Mouse (Mus musculus): ENCODE measurements around the gene Ing2. TPM values are rescaled to one million over a fixed set of nuclear protein-coding genes. Genes with fewer than 3 reads are reported as not detected.
A peak's percentile ranks its signal among the peaks of the same experiment; 100 is the strongest.

The Ing2 gene
- polyA plus RNA-seq, 1 experiment from 2014 or later: 8.6 TPM

DNA sequence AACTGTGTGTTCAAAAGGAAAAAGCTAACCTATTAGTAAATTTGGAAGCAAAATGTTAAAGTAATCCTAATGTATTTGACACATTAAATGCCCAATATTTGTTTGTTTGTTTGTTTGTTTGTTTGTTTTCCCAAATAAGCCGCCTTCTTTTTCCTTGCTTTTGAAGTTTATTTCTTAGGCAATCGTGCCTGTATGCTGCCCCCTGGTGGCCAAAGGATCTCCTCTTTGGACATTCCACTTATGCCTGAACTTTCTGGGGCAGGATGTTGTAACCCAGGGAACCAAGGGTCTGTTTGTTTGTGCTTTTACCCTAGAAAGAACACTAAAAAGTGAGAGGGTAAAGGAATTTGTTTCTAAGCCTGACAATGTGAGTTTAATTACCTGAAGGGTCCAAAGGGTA, 17.8 kb upstream of the Ing2 start:
- Histone ChIP-seq H3K9ac (no peak overlapping the region), H3K4me2 (no peak overlapping the region), H3K36me3 (no peaks in the 10 kb centered on the region), H3K4me1 (replicated peaks) (0 out of 2 replicates have a peak, but pooled peaks cover 10% of the 10 kb centered on the region), H3K27me3 (no peaks in the 10 kb centered on the region), H3K27ac (no peak overlapping the region), H3K9me3 (replicated peaks) (no peaks in the 10 kb centered on the region), H3K4me3 (replicated peaks) (no peak overlapping the region)
- ATAC-seq (ENCODE audit: low read depth) (no peak), DNase-seq (peak; percentile 43)
- WGBS (ENCODE audit: insufficient replicate concordance): 16% methylated on average over 2 of the region's 2 CpGs

DNA sequence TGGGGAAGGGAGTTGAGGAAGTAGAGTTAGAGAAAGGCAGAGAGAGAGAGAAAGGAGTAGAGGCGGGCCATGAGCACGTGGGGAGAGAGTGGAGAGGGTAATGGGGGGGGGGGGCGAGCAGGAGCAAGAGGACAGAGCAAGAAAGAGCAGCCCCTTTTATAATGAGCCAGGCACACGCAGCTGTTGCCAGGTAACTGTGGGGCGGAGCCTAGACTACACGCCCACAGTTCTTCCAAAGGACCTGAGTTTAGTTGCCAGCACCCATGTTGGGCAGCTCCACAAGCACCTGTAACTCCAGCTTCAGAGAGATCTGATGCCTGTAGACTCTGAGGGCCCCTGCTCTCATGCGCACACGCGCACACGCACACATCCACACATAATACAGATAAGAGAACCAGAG, 16.5 kb upstream of the Ing2 start:
- no peaks in the 10 kb centered on the region for H3K36me3 ChIP-seq
- no peak overlapping the region for H3K4me3 ChIP-seq (replicated peaks)
- ATAC-seq (ENCODE audit: low read depth) (no peak), DNase-seq (no peak)
- no peak overlapping the region for H3K27ac ChIP-seq
- no peaks in the 10 kb centered on the region for H3K27me3 ChIP-seq
- H3K9me3 ChIP-seq (replicated peaks): no peaks in the 10 kb centered on the region
- H3K4me2 ChIP-seq: no peak overlapping the region
- H3K9ac ChIP-seq: no peak overlapping the region
- WGBS (ENCODE audit: insufficient replicate concordance): 80% methylated on average over 10 of the region's 10 CpGs
- H3K4me1 ChIP-seq (replicated peaks): 0 out of 2 replicates have a peak, but pooled peaks cover 10% of the 10 kb centered on the region

DNA sequence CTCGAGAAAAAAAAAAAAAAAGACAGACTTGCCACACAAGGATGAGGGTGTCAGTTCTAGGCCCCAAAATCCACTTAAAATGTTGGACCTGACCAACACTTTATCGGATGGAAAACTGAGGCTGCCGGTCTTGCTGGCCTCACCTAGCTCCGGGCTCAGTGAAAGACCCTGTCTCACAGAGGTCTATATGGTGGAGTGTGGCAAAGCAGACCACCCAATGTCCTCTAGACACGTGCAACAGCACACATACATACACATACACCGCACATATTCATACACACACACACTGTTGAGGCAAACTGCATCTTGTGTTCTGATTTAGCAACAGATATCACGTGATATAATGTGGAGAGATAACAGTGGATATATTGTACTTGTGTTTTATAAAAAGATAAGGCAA, 15.9 kb upstream of the Ing2 start:
- ATAC-seq (ENCODE audit: low read depth) (no peak), DNase-seq (no peak)
- Histone ChIP-seq H3K27ac (no peak overlapping the region), H3K4me1 (replicated peaks) (0 out of 2 replicates have a peak, but pooled peaks cover 10% of the 10 kb centered on the region), H3K9me3 (replicated peaks) (no peaks in the 10 kb centered on the region), H3K9ac (no peak overlapping the region), H3K4me2 (peak overlapping the region; percentile 59; the same call in 1 of the 2 replicates), H3K27me3 (no peaks in the 10 kb centered on the region), H3K4me3 (replicated peaks) (no peak overlapping the region), H3K36me3 (no peaks in the 10 kb centered on the region)
- WGBS (ENCODE audit: insufficient replicate concordance): 57% methylated on average over 7 of the region's 7 CpGs

DNA sequence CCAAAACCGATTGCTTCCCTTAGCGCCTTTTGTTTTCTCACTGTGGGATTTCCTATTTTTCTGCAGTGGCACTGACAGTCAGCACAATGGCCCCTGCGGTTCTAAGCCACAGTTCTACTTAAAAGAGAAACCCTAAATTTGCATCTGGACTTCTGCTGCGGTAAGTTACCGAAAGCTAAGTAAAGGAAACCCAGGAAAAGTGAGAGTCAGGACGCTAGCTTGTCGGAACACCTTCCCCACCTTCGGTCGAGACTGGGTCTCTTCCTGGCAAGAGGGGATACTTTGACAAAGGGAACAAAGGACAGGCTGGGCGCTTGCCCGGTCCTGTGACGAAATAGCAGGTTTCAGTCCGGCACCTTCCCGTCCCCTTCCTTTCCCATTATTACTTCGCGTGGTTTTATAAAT, 15.3 kb upstream of the Ing2 start:
- WGBS (ENCODE audit: insufficient replicate concordance): 11% methylated on average over 16 of the region's 16 CpGs
- Histone ChIP-seq H3K27me3 (no peaks in the 10 kb centered on the region), H3K27ac (no peak overlapping the region; the same call in 1 of the 2 replicates), H3K9me3 (replicated peaks) (no peaks in the 10 kb centered on the region), H3K36me3 (no peaks in the 10 kb centered on the region), H3K9ac (peak overlapping the region; percentile 51), H3K4me2 (peak overlapping the region; percentile 59), H3K4me1 (replicated peaks) (0 out of 2 replicates have a peak, but pooled peaks cover 10% of the 10 kb centered on the region), H3K4me3 (replicated peaks) (peak overlapping the region; percentile 31)
- DNase-seq (no peak), ATAC-seq (ENCODE audit: low read depth) (no peak)

DNA sequence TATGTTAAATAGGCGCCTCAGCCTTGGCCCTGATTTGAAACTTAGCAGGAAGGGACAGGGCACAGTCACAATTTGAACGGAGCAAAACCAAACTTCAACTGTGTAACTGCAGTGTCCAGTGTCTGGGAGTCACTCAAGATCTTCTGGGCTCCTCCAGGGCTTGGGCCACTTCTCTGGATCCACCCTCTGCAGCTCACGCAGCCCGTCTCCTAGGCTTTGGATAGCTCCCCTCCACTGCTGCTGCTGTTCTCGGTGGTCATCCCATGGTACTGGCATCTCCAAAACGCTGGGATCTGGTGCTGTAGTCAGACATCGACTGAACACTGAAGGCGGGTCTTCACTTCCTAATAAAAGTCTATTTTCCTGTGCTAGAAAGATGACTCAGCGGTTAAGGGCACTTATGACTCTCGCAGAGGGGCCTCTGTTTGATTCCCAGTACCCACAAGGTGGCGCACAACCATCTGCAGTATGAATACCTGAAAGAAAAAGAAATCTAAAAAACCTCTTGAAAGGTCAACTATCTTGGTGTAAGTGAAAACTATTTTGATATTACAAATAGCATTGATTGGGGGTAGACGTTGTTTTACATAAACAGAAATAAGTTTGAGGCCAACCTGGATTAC, 14.5 kb upstream of the Ing2 start:
- peak; percentile 57 for ATAC-seq (ENCODE audit: low read depth)
- no peaks in the 10 kb centered on the region for H3K9me3 ChIP-seq (replicated peaks)

DNA sequence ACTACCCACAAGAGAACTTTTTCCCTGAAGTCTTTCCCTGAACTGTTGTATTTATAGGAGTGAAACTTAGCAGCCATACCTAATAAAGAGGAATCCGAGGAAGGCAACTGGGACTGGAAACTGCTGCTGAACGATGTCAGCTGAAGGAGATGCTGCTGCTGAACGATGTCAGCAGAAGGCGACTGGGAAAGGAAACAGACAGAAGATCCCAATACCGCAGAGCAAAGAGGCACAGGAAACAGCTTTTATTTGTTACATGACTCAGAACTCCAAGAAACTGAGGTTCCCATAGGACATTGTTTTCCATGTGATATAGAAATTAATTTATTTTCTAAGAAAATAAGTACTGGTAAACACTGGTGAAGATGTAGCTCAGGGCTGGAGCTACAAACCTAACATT, 9.1 kb upstream of the Ing2 start:
- 25% methylated on average over 5 of the region's 5 CpGs for WGBS (ENCODE audit: insufficient replicate concordance)
- no peaks in the 10 kb centered on the region for H3K9me3 ChIP-seq (replicated peaks)
- no peak overlapping the region for H3K4me2 ChIP-seq
- no peak overlapping the region for H3K27ac ChIP-seq
- no peaks in the 10 kb centered on the region for H3K27me3 ChIP-seq
- H3K36me3 ChIP-seq: peaks cover 2% of the 10 kb centered on the region; the same call in 1 of the 2 replicates
- DNase-seq (no peak), ATAC-seq (ENCODE audit: low read depth) (no peak)
- no peak overlapping the region for H3K9ac ChIP-seq
- no peak overlapping the region for H3K4me3 ChIP-seq (replicated peaks)
- H3K4me1 ChIP-seq (replicated peaks): no peaks in the 10 kb centered on the region

More for the DNA sequence above, 14.5 kb upstream of the Ing2 start:
- H3K27me3 ChIP-seq: no peaks in the 10 kb centered on the region
- DNase-seq: peak; percentile 50
- no peak overlapping the region for H3K4me2 ChIP-seq
- H3K36me3 ChIP-seq: no peaks in the 10 kb centered on the region
- WGBS (ENCODE audit: insufficient replicate concordance): 44% methylated on average over 12 of the region's 12 CpGs
- H3K27ac ChIP-seq: no peak overlapping the region
- H3K4me1 ChIP-seq (replicated peaks): 0 out of 2 replicates have a peak, but pooled peaks cover 10% of the 10 kb centered on the region
- no peak overlapping the region for H3K9ac ChIP-seq
- H3K4me3 ChIP-seq (replicated peaks): no peak overlapping the region

DNA sequence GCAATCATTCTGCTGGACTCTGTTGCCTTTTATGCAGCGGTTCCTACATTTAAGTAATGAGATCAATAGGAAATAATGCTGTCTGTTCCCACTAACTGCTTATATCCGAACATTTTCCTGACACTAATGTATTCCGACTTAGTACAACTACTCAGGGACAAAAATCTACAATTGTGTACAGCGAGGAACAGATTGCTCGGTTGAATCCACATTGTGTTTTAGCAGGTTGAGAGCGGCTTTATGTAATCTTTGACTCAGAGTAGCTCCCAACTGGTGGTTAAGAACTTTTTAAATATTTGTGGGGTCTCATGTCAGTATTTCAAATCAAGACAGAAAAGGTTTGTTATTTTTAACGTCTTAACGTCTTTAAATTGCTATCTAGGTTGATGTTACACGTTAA, 8.6 kb upstream of the Ing2 start:
- Histone ChIP-seq H3K4me3 (replicated peaks) (no peak overlapping the region), H3K9ac (no peak overlapping the region), H3K27me3 (no peaks in the 10 kb centered on the region), H3K36me3 (peaks cover 3% of the 10 kb centered on the region; the same call in 1 of the 2 replicates), H3K27ac (no peak overlapping the region), H3K4me2 (no peak overlapping the region), H3K4me1 (replicated peaks) (no peaks in the 10 kb centered on the region), H3K9me3 (replicated peaks) (no peaks in the 10 kb centered on the region)
- 65% methylated on average over 9 of the region's 9 CpGs for WGBS (ENCODE audit: insufficient replicate concordance)
- DNase-seq (no peak), ATAC-seq (ENCODE audit: low read depth) (no peak)

DNA sequence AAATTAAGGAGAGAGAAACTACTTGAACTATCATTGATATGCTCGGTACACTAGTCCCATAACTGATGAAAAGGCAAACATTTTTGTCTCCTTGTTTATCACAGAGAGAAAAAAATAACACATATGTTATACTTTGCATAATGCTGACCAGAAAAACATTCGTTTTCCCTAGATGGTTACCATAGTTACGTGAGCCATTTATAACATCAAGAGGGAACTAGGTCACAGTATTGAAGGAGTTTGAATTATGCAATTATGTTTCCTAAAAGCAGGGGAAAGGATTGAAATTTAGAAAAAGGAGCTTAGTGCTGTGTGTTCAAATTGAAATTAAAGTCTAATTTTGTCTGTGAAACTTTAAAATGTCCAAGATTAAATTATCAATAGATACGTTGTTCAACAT, 5.0 kb upstream of the Ing2 start:
- 64% methylated on average over 4 of the region's 4 CpGs for whole genome bisulfite sequencing (ENCODE audit: insufficient replicate concordance)
- no peak overlapping the region for H3K9ac ChIP-seq
- H3K4me2 ChIP-seq: no peak overlapping the region
- H3K4me1 ChIP-seq (replicated peaks): peaks cover 13% of the 10 kb centered on the region
- H3K27ac ChIP-seq: no peak overlapping the region
- no peak overlapping the region for H3K4me3 ChIP-seq (replicated peaks)
- ATAC-seq (ENCODE audit: low read depth) (no peak), DNase-seq (no peak)
- no peaks in the 10 kb centered on the region for H3K9me3 ChIP-seq (replicated peaks)
- peaks cover 9% of the 10 kb centered on the region for H3K36me3 ChIP-seq
- H3K27me3 ChIP-seq: no peaks in the 10 kb centered on the region

DNA sequence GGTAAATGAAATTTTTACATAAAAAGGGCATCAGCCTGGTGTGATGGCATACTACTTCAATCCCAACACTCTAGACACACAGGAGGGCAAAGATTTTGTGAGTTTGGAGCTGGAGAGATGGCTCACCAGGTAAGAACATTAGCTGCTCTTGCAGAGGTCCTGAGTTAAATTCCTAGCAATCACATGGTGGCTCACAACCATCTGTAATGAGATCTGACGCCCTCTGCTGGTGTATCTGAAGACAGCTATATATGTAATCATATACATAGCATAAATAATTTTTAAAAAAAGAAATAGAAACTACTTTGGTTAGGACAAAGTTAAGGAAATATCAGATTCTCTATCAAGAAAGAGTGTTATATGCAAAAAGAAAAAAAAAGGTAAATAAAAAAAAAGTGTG, 4.2 kb upstream of the Ing2 start:
- DNase-seq: no peak
- Histone ChIP-seq H3K9me3 (replicated peaks) (no peaks in the 10 kb centered on the region), H3K27ac (no peak overlapping the region), H3K4me2 (no peak overlapping the region), H3K36me3 (peaks cover 9% of the 10 kb centered on the region), H3K4me1 (replicated peaks) (peaks cover 13% of the 10 kb centered on the region), H3K9ac (no peak overlapping the region), H3K27me3 (no peaks in the 10 kb centered on the region), H3K4me3 (replicated peaks) (no peak overlapping the region)
- no peak for ATAC-seq (ENCODE audit: low read depth)
- WGBS (ENCODE audit: insufficient replicate concordance): 50% methylated on average over 1 of the region's 1 CpGs

DNA sequence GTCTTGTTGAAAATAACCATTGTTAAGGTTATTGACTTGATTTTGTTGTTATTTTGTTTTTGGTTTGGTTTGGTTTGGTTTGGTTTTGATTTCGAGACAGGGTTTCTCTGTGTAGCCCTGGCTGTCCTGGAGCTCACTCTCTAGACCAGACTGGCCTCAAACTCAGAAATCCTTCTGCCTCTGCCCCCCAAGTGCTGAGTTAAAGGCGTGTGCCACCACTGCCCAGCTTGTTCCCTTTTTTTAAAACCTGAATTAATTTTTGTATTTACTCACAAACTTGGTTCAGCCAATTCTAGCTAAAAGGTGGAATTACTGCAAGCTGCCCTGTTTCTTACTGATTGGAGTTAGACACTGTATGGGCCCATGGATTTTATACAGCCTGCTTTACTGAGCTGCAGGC, 1.3 kb upstream of the Ing2 start:
- H3K4me2 ChIP-seq: peak overlapping the region; percentile 86
- no peak for DNase-seq
- no peaks in the 10 kb centered on the region for H3K27me3 ChIP-seq
- H3K4me1 ChIP-seq (replicated peaks): peaks cover 22% of the 10 kb centered on the region
- H3K9ac ChIP-seq: peak overlapping the region; percentile 93
- ATAC-seq (ENCODE audit: low read depth): no peak
- peak overlapping the region; percentile 95 for H3K4me3 ChIP-seq (replicated peaks)
- 41% methylated on average over 2 of the region's 2 CpGs for WGBS (ENCODE audit: insufficient replicate concordance)
- H3K27ac ChIP-seq: peak overlapping the region; percentile 1; the same call in 1 of the 2 replicates
- H3K36me3 ChIP-seq: peaks cover 9% of the 10 kb centered on the region
- no peaks in the 10 kb centered on the region for H3K9me3 ChIP-seq (replicated peaks)

DNA sequence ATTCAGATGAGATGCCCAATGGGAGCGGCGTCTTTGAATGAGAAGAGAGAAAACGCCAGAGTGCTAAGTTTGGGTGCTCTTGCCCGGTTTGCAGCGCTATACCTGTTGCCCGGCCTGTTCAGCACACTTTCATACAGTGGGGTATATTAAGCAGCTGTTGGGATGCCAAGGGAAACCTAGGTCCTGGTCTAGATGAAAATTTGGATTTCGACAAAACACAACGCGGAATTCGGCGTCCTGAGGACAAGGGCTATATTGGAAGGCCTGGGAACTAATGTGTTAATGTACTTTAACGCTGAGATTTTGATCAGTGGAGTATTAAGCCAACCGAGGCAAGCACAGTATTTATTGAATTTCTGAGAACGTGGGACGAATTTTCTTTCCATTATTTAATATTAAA, 868 bp upstream of the Ing2 start:
- Histone ChIP-seq H3K4me3 (replicated peaks) (peak overlapping the region; percentile 95), H3K27ac (peak overlapping the region; percentile 92), H3K36me3 (peaks cover 9% of the 10 kb centered on the region), H3K9ac (peak overlapping the region; percentile 93), H3K4me2 (peak overlapping the region; percentile 86), H3K27me3 (no peaks in the 10 kb centered on the region), H3K4me1 (replicated peaks) (peaks cover 23% of the 10 kb centered on the region), H3K9me3 (replicated peaks) (no peaks in the 10 kb centered on the region)
- no peak for ATAC-seq (ENCODE audit: low read depth)
- DNase-seq: no peak
- 2% methylated on average over 15 of the region's 15 CpGs for WGBS (ENCODE audit: insufficient replicate concordance)

DNA sequence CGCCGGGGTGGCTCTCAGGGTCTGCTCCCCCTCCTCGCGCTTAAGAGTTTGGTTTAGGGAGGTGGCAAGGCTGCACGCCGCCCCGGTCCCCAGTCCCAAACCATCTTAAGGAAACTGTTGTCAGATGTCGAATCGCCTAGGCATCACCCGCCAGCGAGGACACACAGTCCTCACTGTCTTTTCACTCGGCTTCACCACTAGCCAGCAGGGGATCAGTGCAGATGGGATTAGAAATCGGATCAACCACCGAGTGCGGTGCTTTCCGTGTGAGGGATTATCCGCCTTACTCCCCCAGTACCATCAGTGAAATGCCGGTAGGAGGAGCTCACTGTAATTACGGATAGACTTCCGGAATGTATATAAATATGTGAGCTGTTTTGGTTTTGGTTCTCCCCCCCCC, 430 bp upstream of the Ing2 start:
- peak overlapping the region; percentile 93 for H3K9ac ChIP-seq
- H3K4me2 ChIP-seq: peak overlapping the region; percentile 86
- H3K27me3 ChIP-seq: no peaks in the 10 kb centered on the region
- H3K27ac ChIP-seq: peak overlapping the region; percentile 92
- ATAC-seq (ENCODE audit: low read depth) (no peak), DNase-seq (no peak)
- peak overlapping the region; percentile 95 for H3K4me3 ChIP-seq (replicated peaks)
- WGBS (ENCODE audit: insufficient replicate concordance): under 1% methylated on average over 20 of the region's 20 CpGs
- H3K4me1 ChIP-seq (replicated peaks): peaks cover 26% of the 10 kb centered on the region
- H3K9me3 ChIP-seq (replicated peaks): no peaks in the 10 kb centered on the region
- peaks cover 9% of the 10 kb centered on the region for H3K36me3 ChIP-seq
